Mouse (Mus musculus): ENCODE data around the gene Kctd8. TPM values are rescaled to one million over a fixed set of nuclear protein-coding genes. Genes with fewer than 3 reads are reported as not detected.
"Not testable (repeated sequence)": the region's sequence is repeated elsewhere in the genome, so short reads cannot be mapped to it uniquely, and the experiment has no call there.

Gene Kctd8
- polyA plus RNA-seq, 1 experiment from 2014 or later: 23.5 TPM

DNA sequence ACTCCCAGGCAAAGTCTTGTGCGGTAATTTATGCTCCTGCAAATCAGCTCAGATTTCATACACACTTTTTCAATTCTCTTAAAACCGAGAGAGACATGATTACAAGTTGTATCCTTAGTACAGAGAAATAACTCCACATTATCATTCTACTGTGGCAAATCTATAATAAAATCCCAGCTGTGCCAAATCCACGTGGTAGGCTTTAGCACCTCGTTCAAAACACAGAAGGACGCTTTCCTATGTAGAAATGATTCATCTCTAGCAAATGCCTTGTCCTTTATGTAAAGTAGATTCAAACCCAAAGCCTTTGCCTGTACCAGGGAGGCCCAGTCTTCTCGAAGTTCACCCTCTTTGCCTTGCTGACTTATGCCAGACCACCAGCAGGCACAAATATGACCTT lies 57.1 kb downstream of the Kctd8 start:
- Histone ChIP-seq H3K4me3 (no peak overlapping the region), H3K27me3 (no peaks in the 10 kb centered on the region), H3K4me2 (no peak overlapping the region), H3K4me1 (replicated peaks) (no peaks in the 10 kb centered on the region), H3K27ac (replicated peaks) (no peak overlapping the region), H3K36me3 (no peaks in the 10 kb centered on the region), H3K9ac (no peak overlapping the region), H3K9me3 (no peaks in the 10 kb centered on the region)
- no peak for ATAC-seq (ENCODE audit: low read depth)
- WGBS: 74% methylated on average over 6 of the region's 6 CpGs

DNA sequence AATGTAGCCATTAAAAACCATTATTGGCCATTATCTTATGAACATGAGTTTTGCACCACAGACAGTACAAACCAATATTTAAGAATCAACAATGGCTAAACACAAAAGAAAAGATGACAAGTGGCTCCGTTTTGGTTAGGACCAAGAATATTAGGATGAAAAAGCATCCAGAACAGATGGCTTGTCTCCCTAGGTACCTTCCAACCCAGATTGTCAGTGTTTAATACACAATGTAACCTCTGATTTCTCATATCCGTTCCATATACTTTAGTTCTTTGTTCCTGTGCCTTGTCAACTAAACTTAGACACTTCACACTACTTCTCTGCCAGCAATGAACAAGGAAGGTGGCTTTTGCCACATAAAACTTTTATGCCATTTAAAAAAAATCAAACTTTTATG lies 89.1 kb downstream of the Kctd8 start:
- Histone ChIP-seq H3K27ac (replicated peaks) (no peak overlapping the region), H3K27me3 (no peaks in the 10 kb centered on the region), H3K36me3 (no peaks in the 10 kb centered on the region), H3K9me3 (no peaks in the 10 kb centered on the region), H3K4me1 (replicated peaks) (no peaks in the 10 kb centered on the region), H3K9ac (no peak overlapping the region), H3K4me2 (no peak overlapping the region), H3K4me3 (no peak overlapping the region)
- no peak for ATAC-seq (ENCODE audit: low read depth)
- 76% methylated on average over 2 of the region's 2 CpGs for WGBS

- no peaks in the 10 kb centered on the region for H3K4me1 ChIP-seq (replicated peaks)
- ATAC-seq (ENCODE audit: low read depth): no peak
- 75% methylated on average over 1 of the region's 1 CpGs for WGBS
Measured at GRCm38 (mm10) chr5:69241931-69242330, 99.5 kb downstream of the Kctd8 start.

DNA sequence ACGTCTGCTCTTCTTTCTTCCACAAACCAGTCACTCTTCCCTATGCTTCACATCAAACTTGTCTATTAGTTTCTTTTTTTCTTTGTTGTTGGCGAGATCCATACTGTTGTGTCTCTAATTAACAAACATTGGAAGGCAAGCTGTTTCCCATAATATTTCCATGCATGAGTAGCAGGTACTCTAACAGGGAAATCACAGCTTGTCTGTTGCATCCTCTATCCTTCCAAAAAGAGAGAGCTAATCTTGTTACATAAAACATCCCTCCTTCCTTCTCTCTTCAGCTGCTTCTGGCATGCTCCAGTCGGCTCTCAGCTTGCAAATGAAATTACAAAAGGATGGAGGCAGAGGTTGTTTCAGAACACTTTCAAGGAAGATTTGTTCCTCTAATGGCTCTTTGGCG lies 107.9 kb downstream of the Kctd8 start:
- no peak overlapping the region for H3K27ac ChIP-seq (replicated peaks)
- no peaks in the 10 kb centered on the region for H3K4me1 ChIP-seq (replicated peaks)
- H3K9me3 ChIP-seq: no peaks in the 10 kb centered on the region
- H3K27me3 ChIP-seq: no peaks in the 10 kb centered on the region
- H3K4me3 ChIP-seq: no peak overlapping the region
- no peak overlapping the region for H3K9ac ChIP-seq
- 63% methylated on average over 4 of the region's 4 CpGs for WGBS
- H3K4me2 ChIP-seq: no peak overlapping the region
- no peaks in the 10 kb centered on the region for H3K36me3 ChIP-seq
- no peak for ATAC-seq (ENCODE audit: low read depth)

More at GRCm38 (mm10) chr5:69241931-69242330, 99.5 kb downstream of the Kctd8 start:
- no peaks in the 10 kb centered on the region for H3K9me3 ChIP-seq
- H3K36me3 ChIP-seq: no peaks in the 10 kb centered on the region
- no peak overlapping the region for H3K9ac ChIP-seq
- H3K4me3 ChIP-seq: no peak overlapping the region
- no peak overlapping the region for H3K4me2 ChIP-seq
- no peaks in the 10 kb centered on the region for H3K27me3 ChIP-seq
- H3K27ac ChIP-seq (replicated peaks): no peak overlapping the region

DNA sequence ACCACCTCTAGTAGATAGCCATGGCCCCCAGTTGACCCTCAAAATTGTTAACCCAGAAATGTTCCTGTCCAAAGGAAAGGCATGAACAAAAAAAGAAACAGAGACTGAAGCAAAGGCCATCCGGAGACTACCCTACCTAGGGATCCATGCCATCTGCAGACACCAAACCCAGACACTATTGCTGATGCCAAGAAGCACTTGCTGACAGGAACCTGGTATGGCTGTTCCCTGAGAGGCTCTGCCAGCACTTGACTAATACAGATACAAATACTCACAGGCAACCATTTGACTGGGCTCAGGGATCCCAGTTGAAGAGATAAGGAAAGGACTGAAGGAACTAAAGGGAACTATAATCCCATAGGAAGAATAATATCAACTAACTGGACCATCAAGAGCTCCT lies 109.8 kb downstream of the Kctd8 start:
- not testable (repeated sequence) for H3K4me1 ChIP-seq (replicated peaks); H3K9me3 ChIP-seq; H3K36me3 ChIP-seq; H3K27me3 ChIP-seq; H3K9ac ChIP-seq; ATAC-seq (ENCODE audit: low read depth); H3K4me3 ChIP-seq; H3K27ac ChIP-seq (replicated peaks); H3K4me2 ChIP-seq
- 92% methylated on average over 1 of the region's 1 CpGs for WGBS

- Histone ChIP-seq H3K27me3 (no peaks in the 10 kb centered on the region), H3K4me3 (no peak overlapping the region), H3K4me1 (replicated peaks) (no peaks in the 10 kb centered on the region), H3K9me3 (no peaks in the 10 kb centered on the region), H3K36me3 (no peaks in the 10 kb centered on the region), H3K4me2 (no peak overlapping the region), H3K27ac (replicated peaks) (no peak overlapping the region), H3K9ac (no peak overlapping the region)
- no peak for ATAC-seq (ENCODE audit: low read depth)
- 94% methylated on average over 2 of the region's 2 CpGs for WGBS
Measured at GRCm38 (mm10) chr5:69227147-69227546, 114.3 kb downstream of the Kctd8 start.

DNA sequence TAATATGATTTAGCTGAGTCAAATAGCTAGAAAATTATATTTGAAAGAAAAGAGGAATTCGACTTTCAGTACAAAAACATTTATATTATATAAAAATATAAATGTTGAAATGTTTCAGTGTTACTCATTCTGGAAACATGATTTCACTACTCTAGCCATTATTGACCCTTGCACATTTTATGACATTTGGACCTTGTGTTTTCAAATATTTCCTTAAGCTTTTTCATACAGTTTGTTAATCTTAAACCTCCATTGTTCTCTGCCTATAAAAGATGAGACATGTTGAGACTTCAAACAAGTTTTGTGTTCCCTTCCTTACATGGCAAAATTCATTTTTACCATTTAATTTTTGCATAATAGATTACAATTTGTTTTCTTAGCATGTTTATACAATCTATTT lies 118.9 kb downstream of the Kctd8 start:
- Histone ChIP-seq H3K27ac (replicated peaks) (no peak overlapping the region), H3K9me3 (no peaks in the 10 kb centered on the region), H3K4me2 (no peak overlapping the region), H3K9ac (no peak overlapping the region), H3K4me1 (replicated peaks) (no peaks in the 10 kb centered on the region), H3K36me3 (no peaks in the 10 kb centered on the region), H3K27me3 (no peaks in the 10 kb centered on the region), H3K4me3 (no peak overlapping the region)
- no peak for ATAC-seq (ENCODE audit: low read depth)
- 83% methylated on average over 1 of the region's 1 CpGs for WGBS

- no peak overlapping the region for H3K27ac ChIP-seq (replicated peaks)
- no peaks in the 10 kb centered on the region for H3K9me3 ChIP-seq
- no peak overlapping the region for H3K4me3 ChIP-seq
- H3K27me3 ChIP-seq: no peaks in the 10 kb centered on the region
- 72% methylated on average over 3 of the region's 3 CpGs for WGBS
- no peak for ATAC-seq (ENCODE audit: low read depth)
- no peak overlapping the region for H3K9ac ChIP-seq
- no peak overlapping the region for H3K4me2 ChIP-seq
- no peaks in the 10 kb centered on the region for H3K36me3 ChIP-seq
- no peaks in the 10 kb centered on the region for H3K4me1 ChIP-seq (replicated peaks)
Measured at GRCm38 (mm10) chr5:69215216-69215615, 126.3 kb downstream of the Kctd8 start.

DNA sequence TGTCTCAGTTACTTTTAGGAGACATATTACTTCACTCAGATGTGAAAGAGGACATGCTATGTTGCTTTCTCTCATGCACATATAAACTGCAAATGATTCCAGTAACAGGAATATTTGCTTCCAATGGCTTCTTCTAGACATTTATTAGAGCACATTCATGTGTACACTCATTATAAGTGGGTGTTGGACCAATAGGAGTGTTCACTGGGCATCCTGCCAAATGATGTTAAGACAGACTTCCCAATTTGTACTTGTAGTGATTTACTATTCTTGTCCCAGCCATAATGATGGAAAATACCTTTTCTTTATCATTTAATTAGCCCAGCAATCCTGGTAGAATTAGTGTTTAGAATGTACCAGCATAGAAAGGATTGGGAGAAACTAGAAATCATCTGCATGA lies 132.1 kb downstream of the Kctd8 start:
- no peak for ATAC-seq (ENCODE audit: low read depth)
- H3K4me2 ChIP-seq: no peak overlapping the region
- no peaks in the 10 kb centered on the region for H3K9me3 ChIP-seq
- H3K4me3 ChIP-seq: no peak overlapping the region
- no peaks in the 10 kb centered on the region for H3K36me3 ChIP-seq
- no peaks in the 10 kb centered on the region for H3K4me1 ChIP-seq (replicated peaks)
- H3K9ac ChIP-seq: no peak overlapping the region
- no peak overlapping the region for H3K27ac ChIP-seq (replicated peaks)
- no peaks in the 10 kb centered on the region for H3K27me3 ChIP-seq

GRCm38 (mm10) chr5:69207713-69208112 lies 133.8 kb downstream of the Kctd8 start:
- no peak overlapping the region for H3K27ac ChIP-seq (replicated peaks)
- H3K4me1 ChIP-seq (replicated peaks): no peaks in the 10 kb centered on the region
- no peak overlapping the region for H3K9ac ChIP-seq
- WGBS: 79% methylated on average over 2 of the region's 2 CpGs
- H3K4me2 ChIP-seq: no peak overlapping the region
- no peaks in the 10 kb centered on the region for H3K36me3 ChIP-seq
- H3K4me3 ChIP-seq: no peak overlapping the region
- ATAC-seq (ENCODE audit: low read depth): no peak
- no peaks in the 10 kb centered on the region for H3K9me3 ChIP-seq
- H3K27me3 ChIP-seq: no peaks in the 10 kb centered on the region

- no peaks in the 10 kb centered on the region for H3K9me3 ChIP-seq
- no peak overlapping the region for H3K4me3 ChIP-seq
- no peaks in the 10 kb centered on the region for H3K36me3 ChIP-seq
- H3K27me3 ChIP-seq: no peaks in the 10 kb centered on the region
- no peak for ATAC-seq (ENCODE audit: low read depth)
- no peaks in the 10 kb centered on the region for H3K4me1 ChIP-seq (replicated peaks)
- WGBS: 55% methylated on average over 4 of the region's 4 CpGs
- no peak overlapping the region for H3K4me2 ChIP-seq
- no peak overlapping the region for H3K27ac ChIP-seq (replicated peaks)
- H3K9ac ChIP-seq: no peak overlapping the region
Measured at GRCm38 (mm10) chr5:69159897-69160509, 181.5 kb downstream of the Kctd8 start.

- no peak for ATAC-seq (ENCODE audit: low read depth)
- H3K4me2 ChIP-seq: no peak overlapping the region
- 83% methylated on average over 3 of the region's 3 CpGs for WGBS
- no peaks in the 10 kb centered on the region for H3K4me1 ChIP-seq (replicated peaks)
- no peak overlapping the region for H3K9ac ChIP-seq
- no peaks in the 10 kb centered on the region for H3K27me3 ChIP-seq
- no peak overlapping the region for H3K4me3 ChIP-seq
- no peak overlapping the region for H3K27ac ChIP-seq (replicated peaks)
- no peaks in the 10 kb centered on the region for H3K9me3 ChIP-seq
- no peaks in the 10 kb centered on the region for H3K36me3 ChIP-seq
Measured at GRCm38 (mm10) chr5:69156489-69156888, 185.0 kb downstream of the Kctd8 start.

DNA sequence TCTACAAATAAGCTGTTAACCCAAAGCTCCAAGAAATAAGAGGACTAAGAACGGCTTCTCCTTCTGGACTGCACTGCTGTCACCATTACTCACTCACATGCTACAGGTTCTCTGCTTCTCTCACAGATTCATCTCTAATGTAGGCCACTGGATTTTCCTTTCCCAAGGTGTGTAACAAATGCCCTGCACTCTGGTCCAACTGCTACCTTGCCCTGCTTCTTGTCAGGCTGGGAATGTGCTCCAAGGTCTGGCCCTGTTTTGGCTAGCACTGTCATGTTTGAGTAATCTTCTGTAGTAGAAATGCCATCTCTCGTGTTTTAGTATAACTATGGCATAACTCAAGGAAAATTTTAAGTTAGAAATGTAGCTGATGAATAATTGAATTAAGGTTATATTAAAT lies 195.7 kb downstream of the Kctd8 start:
- no peak overlapping the region for H3K4me3 ChIP-seq
- H3K4me2 ChIP-seq: no peak overlapping the region
- H3K9me3 ChIP-seq: no peaks in the 10 kb centered on the region
- no peaks in the 10 kb centered on the region for H3K27me3 ChIP-seq
- no peak overlapping the region for H3K9ac ChIP-seq
- ATAC-seq (ENCODE audit: low read depth): no peak
- H3K36me3 ChIP-seq: no peaks in the 10 kb centered on the region
- 97% methylated on average over 2 of the region's 2 CpGs for WGBS
- H3K4me1 ChIP-seq (replicated peaks): 0 out of 2 replicates have a peak, but pooled peaks cover 3% of the 10 kb centered on the region
- no peak overlapping the region for H3K27ac ChIP-seq (replicated peaks)
